Mouse (Mus musculus): Measurements from ENCODE around the gene Gm20388.

DNA sequence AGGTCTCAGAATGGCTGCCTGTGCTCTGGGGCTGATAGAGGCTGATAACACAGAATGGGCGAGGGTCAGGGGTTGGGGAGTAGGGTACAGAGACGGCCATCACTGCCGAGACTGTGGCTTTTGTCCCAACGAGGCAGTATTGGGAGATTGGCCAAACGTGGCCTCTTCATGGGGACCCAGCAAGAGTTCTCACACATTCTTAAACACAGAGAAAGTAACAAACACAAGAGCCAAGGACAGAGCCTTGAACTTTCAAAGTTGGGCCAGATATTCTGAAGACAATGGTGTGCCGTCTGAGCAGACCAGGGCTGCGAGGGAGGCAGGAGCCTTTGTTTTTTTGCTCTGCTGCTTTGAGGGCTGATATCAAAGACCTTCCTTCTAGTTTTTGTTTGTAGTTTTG, 2001.3 kb downstream of the Gm20388 start:
- TF ChIP-seq CTCF (IDR thresholded peaks at IDR 0.05; ENCODE audit: control insufficient read depth, insufficient read depth, low read length) (no peak), POLR2A (IDR thresholded peaks at IDR 0.05; ENCODE audit: borderline replicate concordance, control insufficient read depth, low read depth, low read length) (no peak)

All from bone marrow, adult 2 months (tissue).